Mouse (Mus musculus) bone marrow macrophage, adult 2 months (primary cell): Measurements from ENCODE around the gene Pla2g12b. TPM values are rescaled to one million over a fixed set of nuclear protein-coding genes. Genes with fewer than 3 reads are reported as not detected.

Source experiments
- H3K27ac ChIP-seq: 2 replicates; pipeline ENCODE4 v1.5.1; 2012; ENCODE audit warnings: low read depth, low read length; ENCODE audit not compliant: insufficient read depth
- H3K4me1 ChIP-seq: 2 replicates; pipeline ENCODE4 v1.6.1; 2012; ENCODE audit warnings: low read length; ENCODE audit not compliant: control insufficient read depth, insufficient read depth
- H3K4me3 ChIP-seq: 2 replicates; pipeline ENCODE4 v1.5.1; 2012; ENCODE audit warnings: mild to moderate bottlenecking, low read length, moderate library complexity; ENCODE audit not compliant: insufficient read depth
- CTCF ChIP-seq: IDR thresholded peaks from 2 replicates; pipeline ENCODE4 v1.5.1; 2012; ENCODE audit warnings: low read depth, mild to moderate bottlenecking, low read length, moderate library complexity
- POLR2A ChIP-seq: IDR thresholded peaks from 2 replicates; pipeline ENCODE4 v1.6.1; 2012; ENCODE audit warnings: mild to moderate bottlenecking, low read depth, low read length, borderline replicate concordance
- polyA plus RNA-seq: library from polyadenylated mRNA; stranded (reverse); fragments of >200 nt; gene quantifications from 2 replicates; pipeline ENCODE4 v1.2.4, GENCODE M21; 2012; ENCODE audit not compliant: missing spikeins, insufficient read depth, insufficient read length

The Pla2g12b gene
- polyA plus RNA-seq, 1 experiment, result not detected

- H3K4me3 ChIP-seq, result no peak overlapping the region
- no peak overlapping the region for H3K27ac ChIP-seq
- TF ChIP-seq POLR2A (no peak), CTCF (no peak)
- peaks cover 5% of the 10 kb centered on the region for H3K4me1 ChIP-seq
Observed at GRCm38 (mm10) chr10:59454631-59455030, 51.2 kb downstream of the Pla2g12b start.

- Histone ChIP-seq H3K4me1 (peaks cover 4% of the 10 kb centered on the region), H3K4me3 (no peak overlapping the region), H3K27ac (no peak overlapping the region)
- TF ChIP-seq POLR2A (no peak), CTCF (no peak)
Observed at GRCm38 (mm10) chr10:59459767-59460166, 56.3 kb downstream of the Pla2g12b start.

GRCm38 (mm10) chr10:59462307-59462706, 58.8 kb downstream of the Pla2g12b start:
- Histone ChIP-seq H3K4me1 (peaks cover 4% of the 10 kb centered on the region), H3K27ac (no peak overlapping the region), H3K4me3 (no peak overlapping the region)
- TF ChIP-seq CTCF, result no peak
- no peak for TF ChIP-seq POLR2A

- Histone ChIP-seq H3K4me3 (no peak overlapping the region), H3K27ac (no peak overlapping the region), H3K4me1 (peaks cover 4% of the 10 kb centered on the region)
- TF ChIP-seq POLR2A, result no peak
- TF ChIP-seq CTCF, result no peak
Observed at GRCm38 (mm10) chr10:59465546-59465945, 62.1 kb downstream of the Pla2g12b start.

- TF ChIP-seq POLR2A, result no peak
- TF ChIP-seq CTCF, result no peak
- Histone ChIP-seq H3K4me1 (peaks cover 4% of the 10 kb centered on the region), H3K4me3 (no peak overlapping the region), H3K27ac (no peak overlapping the region)
Observed at GRCm38 (mm10) chr10:59466626-59467025, 63.2 kb downstream of the Pla2g12b start.

- H3K4me3 ChIP-seq, result no peak overlapping the region
- TF ChIP-seq CTCF (no peak), POLR2A (no peak)
- H3K4me1 ChIP-seq, result peaks cover 4% of the 10 kb centered on the region
- H3K27ac ChIP-seq, result no peak overlapping the region
Observed at GRCm38 (mm10) chr10:59467297-59467696, 63.8 kb downstream of the Pla2g12b start.

GRCm38 (mm10) chr10:59470451-59470850, 67.0 kb downstream of the Pla2g12b start:
- H3K4me1 ChIP-seq, result no peaks in the 10 kb centered on the region
- TF ChIP-seq POLR2A (no peak), CTCF (no peak)
- no peak overlapping the region for H3K4me3 ChIP-seq
- H3K27ac ChIP-seq, result no peak overlapping the region

Other genes starting within 250 kb of the Pla2g12b start
- 14.7 and 18.1 TPM in 2 replicates for gene Sept10, start 181.8 kb upstream of the Pla2g12b start, polyA plus RNA-seq
- gene Sowahc, start 181.7 kb upstream of the Pla2g12b start, polyA plus RNA-seq, result 7.8 and 8.3 TPM in 2 replicates
- 58.7 and 59.2 TPM in 2 replicates for gene P4ha1, start 80.4 kb upstream of the Pla2g12b start, polyA plus RNA-seq
- gene Gm10273, start 8.0 kb upstream of the Pla2g12b start, polyA plus RNA-seq, result 22.1 and 25.2 TPM in 2 replicates
- 3.3 and 5.2 TPM in 2 replicates for gene Oit3, start 38.1 kb downstream of the Pla2g12b start, polyA plus RNA-seq
- not detected in 2 replicates for gene Gm10322, start 212.4 kb downstream of the Pla2g12b start, polyA plus RNA-seq
- 12.0 and 14.4 TPM in 2 replicates for gene Mcu, start 213.0 kb downstream of the Pla2g12b start, polyA plus RNA-seq